Mouse (Mus musculus): ENCODE results near the gene Amz2.
"Not testable (repeated sequence)": the region's sequence is repeated elsewhere in the genome, so short reads cannot be mapped to it uniquely, and the experiment has no call there.

The Amz2 gene

GRCm38 (mm10) chr11:109470921-109471861 is 45.4 kb downstream of the Amz2 start:
- peak in 1 of 2 experiments; percentile 74 for DNase-seq (ENCODE audit: low spot score in 2 of 2)

DNA sequence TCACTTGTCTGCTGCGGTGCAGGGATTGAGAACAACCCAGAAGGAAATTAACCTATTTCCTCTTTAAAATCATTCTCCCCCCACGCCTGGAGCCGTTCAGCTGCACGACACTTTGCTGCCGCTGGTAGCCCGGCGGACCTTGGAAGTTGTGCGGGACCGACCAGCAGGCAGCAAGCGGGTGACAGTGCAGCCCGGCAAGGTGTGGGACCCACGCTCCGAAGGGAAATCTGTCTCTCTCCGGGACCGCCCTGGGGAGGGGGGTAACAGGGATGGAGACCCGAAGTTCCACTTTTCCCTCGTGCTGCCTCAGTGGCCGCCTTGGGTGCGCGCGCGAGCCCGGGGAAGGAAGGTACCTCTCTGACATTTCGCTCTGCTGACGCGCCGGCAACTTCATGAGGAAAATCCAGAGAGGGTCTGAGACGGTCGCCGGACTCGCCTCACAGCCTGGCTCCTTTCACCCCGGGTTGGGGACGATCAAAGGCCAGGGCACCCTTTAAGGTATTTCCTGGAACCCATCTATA is 46.5 kb downstream of the Amz2 start:
- DNase-seq (ENCODE audit: low spot score in 2 of 2): peak; percentile 55 to 85

DNA sequence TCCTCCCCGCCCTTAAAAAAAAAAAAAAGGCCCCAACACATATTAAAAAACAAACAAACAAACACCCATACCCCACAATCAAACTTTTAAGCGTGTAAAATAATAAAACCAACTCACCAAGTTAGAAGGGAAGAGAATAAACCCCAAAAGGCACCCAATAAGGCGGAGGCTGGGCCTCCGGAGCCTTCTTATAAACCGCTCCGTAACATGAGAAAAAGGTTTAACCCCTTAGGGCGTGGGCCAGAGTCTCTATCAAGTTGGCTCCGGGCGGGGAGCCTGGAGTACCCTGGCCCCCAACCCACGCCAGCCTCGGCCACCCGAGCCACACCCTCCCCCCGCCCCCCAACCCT is 47.0 kb downstream of the Amz2 start:
- DNase-seq (ENCODE audit: low spot score in 2 of 2): no peak

DNA sequence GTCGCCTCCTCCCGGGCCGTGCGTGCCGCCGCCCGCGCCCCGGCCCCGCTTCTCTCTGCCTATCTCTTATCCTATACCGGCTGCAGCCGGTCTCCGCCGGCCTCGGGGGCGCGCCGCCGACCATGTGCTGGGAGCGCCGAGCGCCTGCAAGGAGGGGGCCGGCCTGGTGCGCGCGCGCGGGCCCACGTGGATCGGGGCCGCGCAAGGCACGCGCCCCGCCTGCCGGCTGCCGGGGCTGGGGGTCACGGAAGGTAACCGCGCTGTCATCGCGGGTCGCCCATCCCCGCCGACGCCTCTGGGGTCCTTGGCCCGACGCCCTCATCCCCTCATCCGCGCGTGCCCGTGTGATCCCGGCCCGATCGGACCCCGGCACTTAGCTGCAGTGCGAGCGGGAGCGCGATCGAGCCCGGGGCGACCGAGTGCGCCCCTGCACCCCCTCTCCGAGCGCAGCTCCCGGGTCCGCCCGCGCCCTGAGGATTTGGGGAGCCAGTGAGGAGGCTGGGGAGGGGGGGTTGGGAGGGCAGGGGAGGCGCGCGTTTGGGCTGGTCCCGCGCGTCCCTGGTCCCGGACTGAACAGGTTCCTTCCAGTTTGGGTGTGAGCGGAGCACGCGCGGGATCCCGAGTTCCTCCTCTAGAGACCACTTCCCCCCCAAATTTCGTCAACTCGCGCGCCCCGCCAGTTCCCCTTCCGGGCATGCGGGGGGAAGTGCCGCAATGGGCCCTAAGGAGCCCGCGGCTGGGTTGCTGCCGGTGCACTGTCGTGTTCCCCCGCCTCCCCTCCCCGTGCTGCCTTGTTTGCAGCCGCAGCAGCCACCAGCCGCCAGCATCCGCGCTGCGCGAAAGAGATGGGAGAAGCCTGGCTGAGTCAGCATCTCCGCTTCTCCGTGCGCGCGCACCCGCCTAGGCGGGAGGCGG is 47.7 kb downstream of the Amz2 start, which contains the start of the genes Arsg and Slc16a6:
Gene Arsg (plus strand): TSS at position 204 of the 915 bp plus-strand sequence.
Gene Slc16a6 (minus strand): TSS at position 428 of the 915 bp plus-strand sequence.
- DNase-seq (ENCODE audit: low spot score in 2 of 2): peak; percentile 90 to 95

DNA sequence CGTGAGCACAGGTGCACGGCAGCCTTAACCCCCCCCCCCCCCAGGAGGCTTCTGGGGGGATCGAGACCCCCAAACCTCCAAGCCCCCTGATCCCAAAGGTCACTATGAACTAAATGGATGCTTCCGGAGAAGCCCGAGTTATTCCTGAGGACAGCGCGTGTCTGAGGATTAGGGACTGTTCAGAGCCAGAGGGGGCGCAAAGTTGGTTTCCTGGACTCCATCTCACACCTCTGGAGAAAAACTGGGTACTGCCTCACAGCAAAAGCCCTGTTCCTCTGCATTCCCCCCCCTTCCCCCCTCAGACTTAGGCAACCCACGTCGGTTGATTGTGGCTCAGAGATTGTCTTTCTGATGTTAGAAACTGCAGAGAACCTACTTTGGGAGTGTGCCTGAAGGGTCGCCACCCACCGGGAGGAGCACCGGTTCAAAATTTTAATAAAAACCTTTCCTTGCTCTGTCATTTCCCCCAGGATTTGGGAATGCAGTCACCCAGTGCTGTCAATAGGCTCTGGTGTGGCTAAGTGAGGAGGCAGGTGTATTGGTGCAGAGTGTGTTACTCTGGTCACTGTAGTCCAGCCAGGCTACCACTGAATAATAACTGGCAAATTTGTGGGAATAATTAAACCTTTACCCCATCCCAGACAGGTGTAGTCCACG is 48.5 kb downstream of the Amz2 start:
- DNase-seq (ENCODE audit: low spot score in 2 of 2): no peak

GRCm38 (mm10) chr11:109474836-109475235 is 49.1 kb downstream of the Amz2 start:
- no peak for DNase-seq (ENCODE audit: low spot score in 2 of 2)

DNA sequence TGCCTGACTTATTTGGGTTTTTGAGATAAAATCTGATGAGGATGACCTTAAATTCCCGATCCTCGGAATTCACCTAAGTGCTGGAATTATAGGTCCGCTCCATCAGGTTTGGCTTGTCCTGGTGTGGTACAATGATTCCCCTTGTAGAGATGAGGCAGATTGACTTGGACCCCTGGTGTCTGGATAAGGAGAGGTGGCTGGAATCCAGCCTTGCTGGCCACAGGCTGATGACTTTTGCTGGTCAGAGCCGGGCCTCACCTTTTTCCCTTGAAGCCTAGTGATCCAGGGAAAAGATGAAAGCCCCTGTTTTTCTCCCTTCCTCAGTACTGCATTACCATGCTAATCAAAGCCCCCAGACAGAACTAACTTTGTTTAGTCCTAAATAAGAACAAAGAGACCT is 50.0 kb downstream of the Amz2 start:
- no peak for DNase-seq (ENCODE audit: low spot score in 2 of 2)

DNA sequence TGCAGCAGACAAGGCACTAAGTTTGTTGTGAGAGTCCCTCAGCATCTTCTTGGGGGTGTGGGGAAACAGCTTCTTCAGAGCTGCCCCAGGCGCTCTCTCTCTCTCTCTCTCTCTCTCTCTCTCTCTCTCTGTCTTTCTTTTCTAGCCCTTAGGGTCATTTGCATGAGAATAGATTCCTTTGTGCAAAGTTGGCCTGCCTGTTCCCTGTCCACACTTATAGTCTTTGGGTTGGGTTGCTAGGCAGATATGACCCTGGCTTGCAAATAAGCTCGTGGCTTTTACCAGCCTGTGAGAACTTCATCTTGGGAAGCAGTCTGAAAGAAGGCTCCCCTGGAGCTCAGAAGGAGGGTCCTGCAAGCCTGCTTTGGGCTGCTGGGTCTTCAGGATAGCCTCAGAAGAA is 50.5 kb downstream of the Amz2 start:
- no peak for DNase-seq (ENCODE audit: low spot score in 2 of 2)

GRCm38 (mm10) chr11:109476653-109477052 is 50.9 kb downstream of the Amz2 start:
- DNase-seq (ENCODE audit: low spot score in 2 of 2): no peak

GRCm38 (mm10) chr11:109477606-109478380 is 52.0 kb downstream of the Amz2 start:
- DNase-seq (ENCODE audit: low spot score in 2 of 2): no peak

DNA sequence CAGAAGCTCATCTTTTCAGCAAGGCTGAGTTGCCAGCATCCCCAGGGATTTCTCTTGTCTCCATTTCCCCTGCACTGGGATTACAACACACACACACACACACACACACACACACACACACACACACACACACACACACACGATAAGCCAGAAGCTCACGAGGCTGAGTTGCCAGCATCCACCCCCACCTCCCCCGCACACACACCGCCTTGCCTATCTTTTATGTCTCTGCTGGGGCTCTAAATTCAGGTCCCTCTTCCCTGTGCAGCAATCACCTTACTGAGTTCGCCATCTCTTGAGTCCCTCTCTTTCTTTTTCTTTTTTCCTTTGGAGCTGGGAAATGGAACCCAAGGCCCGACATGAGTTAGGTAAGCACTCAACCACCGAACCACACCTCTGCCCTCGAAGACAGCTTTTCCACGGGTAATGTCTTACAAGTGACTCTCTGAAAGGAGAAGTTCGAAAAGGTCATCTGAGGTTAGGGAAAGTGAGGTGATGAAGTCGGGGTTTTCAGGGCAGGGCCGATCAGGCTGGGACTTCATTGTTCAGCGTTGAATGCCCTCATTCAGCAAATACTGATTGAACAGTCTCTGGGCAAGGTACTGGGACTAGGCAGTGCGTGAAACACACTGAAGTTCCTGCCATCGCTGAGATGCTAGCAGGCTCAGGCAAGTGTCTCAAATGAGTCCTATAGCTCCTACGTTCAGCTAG is 54.0 kb downstream of the Amz2 start:
- DNase-seq (ENCODE audit: low spot score in 2 of 2): no peak

DNA sequence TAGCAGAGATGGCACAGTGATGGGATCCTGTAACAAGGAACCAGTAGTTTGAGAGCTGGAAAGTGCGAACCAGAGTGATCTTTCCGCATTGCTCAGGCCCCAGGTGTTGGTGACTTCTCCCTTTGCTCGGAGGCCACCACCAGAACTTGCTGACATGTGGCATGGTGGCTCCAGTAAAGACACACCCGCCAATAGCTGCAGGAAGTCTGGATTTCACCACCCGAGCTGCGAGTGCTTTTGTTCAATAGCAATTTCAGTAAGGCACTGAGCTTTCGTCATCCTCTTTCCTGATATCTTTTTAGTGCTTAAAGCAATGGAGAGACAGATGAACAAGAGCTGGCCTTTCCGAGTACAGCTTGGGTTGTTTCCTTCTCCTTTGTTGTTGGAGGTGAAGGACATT is 54.7 kb downstream of the Amz2 start:
- DNase-seq (ENCODE audit: low spot score in 2 of 2): no peak

DNA sequence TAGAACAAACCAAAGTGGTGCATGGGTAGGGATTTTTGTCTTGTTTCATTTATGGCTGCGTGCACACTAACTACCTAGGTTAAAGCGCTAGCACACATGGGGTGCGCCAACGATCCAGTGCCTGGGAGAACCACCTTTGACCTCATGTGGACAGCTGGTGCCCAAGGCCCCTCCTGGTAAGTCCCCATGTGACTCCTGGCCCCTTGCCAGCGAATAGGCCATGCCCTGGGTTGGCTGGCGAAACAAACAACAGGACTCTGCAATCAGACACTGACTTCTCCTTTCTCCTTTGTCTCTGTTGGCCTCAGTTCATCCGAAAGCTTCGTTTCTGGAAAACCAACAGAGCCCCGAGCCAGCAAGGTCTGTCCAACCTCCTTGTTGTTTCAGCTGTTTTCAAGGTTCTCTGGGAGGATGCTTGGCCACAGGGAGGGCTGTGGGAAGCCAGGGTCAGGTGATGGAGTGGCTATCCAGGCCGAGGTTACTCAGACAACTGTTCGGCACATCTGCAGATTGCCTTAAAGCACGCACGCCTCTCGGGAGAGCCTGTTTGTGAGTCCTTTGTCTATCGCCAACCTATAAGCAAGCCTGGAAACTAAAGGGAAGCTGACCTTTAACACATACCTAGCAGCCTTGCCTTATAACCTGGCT is 59.8 kb downstream of the Amz2 start:
- DNase-seq (ENCODE audit: low spot score in 2 of 2): peak in 1 of 2 experiments; percentile 57

GRCm38 (mm10) chr11:109487111-109487510 is 61.4 kb downstream of the Amz2 start:
- no peak for DNase-seq (ENCODE audit: low spot score in 2 of 2)

- DNase-seq (ENCODE audit: low spot score in 2 of 2): no peak
Observed at GRCm38 (mm10) chr11:109487991-109488684, 62.4 kb downstream of the Amz2 start.

- no peak for DNase-seq (ENCODE audit: low spot score in 2 of 2)
Observed at GRCm38 (mm10) chr11:109489763-109490162, 64.0 kb downstream of the Amz2 start.

DNA sequence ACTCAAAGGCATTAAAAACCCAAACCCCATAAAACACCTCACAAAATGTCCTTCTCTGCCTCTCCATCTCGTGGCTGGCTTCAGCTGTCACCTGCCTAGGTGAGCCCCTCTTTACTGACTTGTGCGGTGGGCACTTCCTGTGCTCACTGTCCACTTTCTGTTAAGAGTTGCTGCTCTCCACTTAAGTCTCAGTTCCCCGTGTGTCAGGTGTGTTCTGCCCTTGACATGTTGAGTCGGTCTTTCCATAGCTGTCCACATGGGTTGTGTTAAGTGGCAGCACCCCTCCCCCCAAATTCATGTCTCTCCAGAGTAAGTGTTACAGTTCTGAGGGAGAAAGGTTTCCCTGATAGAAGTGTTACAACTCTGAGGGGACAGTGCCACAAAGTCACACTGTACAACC is 66.1 kb downstream of the Amz2 start:
- no peak for DNase-seq (ENCODE audit: low spot score in 2 of 2)

DNA sequence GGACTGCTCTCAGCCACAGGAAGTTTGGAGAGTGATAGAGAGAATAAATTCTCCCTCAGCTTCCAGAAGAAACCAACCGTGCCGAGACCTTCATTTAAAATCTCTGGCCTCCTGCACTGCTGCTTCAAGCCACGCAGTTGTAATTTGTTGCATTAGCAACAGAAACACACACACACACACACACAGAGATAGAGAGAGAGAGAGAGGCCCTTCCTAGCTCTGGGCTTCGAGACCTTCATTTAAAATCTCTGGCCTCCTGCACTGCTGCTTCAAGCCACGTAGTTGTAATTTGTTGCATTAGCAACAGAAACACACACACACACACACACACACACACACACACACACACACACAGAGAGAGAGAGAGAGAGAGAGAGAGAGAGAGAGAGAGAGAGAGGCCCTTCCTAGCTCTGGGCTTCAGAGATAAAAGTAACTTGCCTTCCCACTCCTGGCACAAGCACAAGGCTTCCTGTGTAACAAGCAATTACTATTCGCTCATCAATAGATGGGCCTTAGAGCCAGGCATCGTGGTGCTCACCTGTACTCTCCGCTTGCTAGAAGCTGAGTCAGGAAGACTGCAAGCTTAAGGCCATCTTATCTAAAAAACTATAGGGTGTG is 67.2 kb downstream of the Amz2 start:
- DNase-seq (ENCODE audit: low spot score in 2 of 2): not testable (repeated sequence)

Data from spleen, postnatal 4 days (tissue).